Mouse (Mus musculus): ENCODE results near the gene Pigr. TPM values are rescaled to one million over a fixed set of nuclear protein-coding genes. Genes with fewer than 3 reads are reported as not detected.

The Pigr gene
- total RNA-seq, 2 experiments from 2014 or later: not detected

DNA sequence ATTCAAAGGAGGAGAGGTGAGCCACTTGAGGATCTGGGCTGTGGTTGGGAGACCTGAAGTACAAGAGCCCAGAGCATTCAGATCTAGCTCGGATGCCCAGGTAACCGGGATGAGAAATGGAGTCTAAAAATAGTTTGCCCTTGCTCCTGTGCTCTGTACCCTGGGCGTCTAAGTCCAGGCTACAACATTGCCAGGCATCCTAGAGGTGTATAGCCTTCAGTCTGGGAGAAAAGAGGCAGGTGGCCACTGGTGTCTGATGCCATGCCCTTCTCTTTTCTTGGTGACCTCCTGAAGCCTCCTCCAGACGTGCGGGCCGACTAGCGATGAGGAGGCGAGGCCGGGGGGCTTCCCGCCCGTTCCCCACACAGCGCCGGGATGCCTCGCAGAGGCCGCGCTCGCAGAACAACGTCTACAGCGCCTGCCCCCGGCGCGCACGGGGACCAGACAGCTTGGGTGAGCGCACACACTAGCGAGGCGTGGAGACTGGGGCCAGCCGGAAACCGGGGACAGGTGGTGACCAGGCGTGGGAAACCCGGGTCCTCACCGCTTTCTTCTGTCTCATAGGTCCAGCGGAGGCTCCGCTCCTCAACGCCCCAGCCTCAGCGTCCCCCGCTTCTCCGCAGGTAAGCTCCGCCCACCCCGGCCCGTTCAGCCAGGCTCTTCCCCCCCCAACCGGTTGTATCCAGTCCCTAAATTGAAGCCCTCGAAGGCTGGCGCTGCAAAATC is 51.6 kb downstream of the Pigr start:
- no peak for DNase-seq

DNA sequence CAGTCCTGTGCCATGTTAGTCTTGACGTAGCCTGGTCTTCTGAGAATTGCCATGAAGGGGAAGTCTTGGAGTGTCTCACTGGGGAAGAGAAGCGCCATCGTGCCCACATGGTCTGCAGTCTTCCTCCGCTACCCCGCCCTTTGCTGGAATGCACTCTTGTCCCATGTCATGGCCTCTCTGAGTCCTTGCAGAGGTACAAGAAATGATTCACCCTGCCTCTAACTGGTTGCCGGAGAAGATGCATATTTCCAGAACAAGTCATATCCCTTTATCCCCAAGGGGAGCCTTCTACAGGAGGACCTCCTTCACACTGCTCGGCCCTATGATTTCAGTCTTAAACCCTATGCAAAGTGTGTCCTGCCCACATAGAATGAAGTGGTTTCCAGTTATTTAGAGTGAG is 53.4 kb downstream of the Pigr start:
- no peak for DNase-seq

- no peak for DNase-seq
These were observed 56.7 kb downstream of the Pigr start for GRCm38 (mm10) chr1:130883146-130883545.

- no peak for DNase-seq
These were observed 60.9 kb downstream of the Pigr start, which contains the start of gene Il24 for GRCm38 (mm10) chr1:130887354-130887753. TSS of gene Il24 (minus strand) at chr1:130887454.

DNA sequence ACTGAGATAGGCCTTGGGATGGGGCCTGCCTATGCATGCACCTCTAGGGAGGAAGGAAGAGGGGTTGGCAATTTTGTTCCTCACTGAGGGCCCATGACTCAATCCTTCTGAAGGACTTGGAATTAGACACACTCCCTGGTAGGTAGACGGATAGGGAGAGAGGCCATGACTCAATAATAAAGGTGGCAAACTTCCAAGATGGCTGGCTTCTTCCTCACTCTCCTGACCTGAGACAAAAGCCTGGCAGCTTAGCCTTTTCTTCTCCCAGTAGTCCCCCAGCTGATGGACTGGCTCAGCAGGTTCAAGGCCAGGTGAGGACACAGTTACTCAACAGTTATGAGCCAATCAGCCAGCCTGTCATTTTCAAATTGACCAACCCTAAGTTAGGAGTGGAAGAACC is 66.0 kb downstream of the Pigr start:
- DNase-seq: no peak

- no peak for DNase-seq
These were observed 67.0 kb downstream of the Pigr start for GRCm38 (mm10) chr1:130893329-130894040.

GRCm38 (mm10) chr1:130894468-130894867 is 68.0 kb downstream of the Pigr start:
- no peak for DNase-seq

Other genes with a start within 250 kb of the Pigr start
- gene Zp3r, start 197.1 kb upstream of the Pigr start, total RNA-seq (2021): not detected
- gene C4bp, start 165.1 kb upstream of the Pigr start, total RNA-seq (2021): not detected
- not detected for gene Gm29427, start 110.9 kb upstream of the Pigr start, total RNA-seq (2021)
- 1 to 10 TPM; 3.2 TPM for gene Yod1, start 109.4 kb upstream of the Pigr start, total RNA-seq (2021)
- gene Pfkfb2, start 97.4 kb upstream of the Pigr start, total RNA-seq (2021): 10 to 100 TPM; 14.3 to 18.5 TPM
- gene AA986860, start 94.7 kb upstream of the Pigr start, total RNA-seq (2021): under 1 TPM; 0.31 to 0.38 TPM
- not detected for gene Fcamr, start 25.8 kb upstream of the Pigr start, total RNA-seq (2021)
- gene Fcmr, start 39.0 kb downstream of the Pigr start, total RNA-seq (2021): not detected
- gene Il24, start 60.8 kb downstream of the Pigr start, total RNA-seq (2021): not detected
- not detected for gene Il20, start 84.8 kb downstream of the Pigr start, total RNA-seq (2021)
- not detected for gene Il19, start 113.4 kb downstream of the Pigr start, total RNA-seq (2021)
- not detected for gene Il10, start 193.2 kb downstream of the Pigr start, total RNA-seq (2021)